Mouse (Mus musculus): Measurements from ENCODE around the gene Rftn2.
"Not testable (repeated sequence)": the region's sequence is repeated elsewhere in the genome, so short reads cannot be mapped to it uniquely, and the experiment has no call there.

Rftn2 gene

GRCm38 (mm10) chr1:55130190-55130916, 96.2 kb downstream of the Rftn2 start:
- CTCF ChIA-PET: no interaction called here

- CTCF ChIA-PET: no interaction called here
These were observed 96.9 kb downstream of the Rftn2 start for GRCm38 (mm10) chr1:55129716-55130115.

GRCm38 (mm10) chr1:55124136-55124535, 102.4 kb downstream of the Rftn2 start:
- CTCF ChIA-PET: not testable (repeated sequence)

- CTCF ChIA-PET: no interaction called here
These were observed 103.0 kb downstream of the Rftn2 start for GRCm38 (mm10) chr1:55123561-55123960.

GRCm38 (mm10) chr1:55123046-55123445, 103.5 kb downstream of the Rftn2 start:
- CTCF ChIA-PET: no interaction called here

All from spleen, embryonic (tissue).